ENCODE assay signal across 8 mouse cellular contexts in the genomic region with DNA sequence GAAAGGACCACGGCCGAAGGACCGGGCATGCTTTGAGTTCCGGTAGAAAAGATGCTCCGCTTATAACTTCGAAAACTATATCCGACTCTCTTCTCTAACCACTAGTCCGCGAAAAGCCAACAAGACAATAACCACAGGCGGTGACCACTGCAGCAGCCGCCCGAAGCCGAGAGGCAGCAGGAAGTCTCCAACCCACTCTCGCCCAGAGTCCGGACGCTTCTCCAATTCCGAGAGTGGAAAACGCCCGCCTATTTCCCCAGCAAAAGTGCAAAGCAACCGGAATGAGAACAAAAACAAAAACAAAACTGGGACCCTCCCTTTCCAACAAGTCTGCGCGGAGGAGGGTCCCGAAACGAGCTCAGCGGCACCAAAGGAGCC. TPM values are rescaled to one million over a fixed set of nuclear protein-coding genes. Genes with fewer than 3 reads are reported as not detected.
A peak's percentile ranks its signal among the peaks of the same experiment; 100 is the strongest.
DNase-seq lines count a peak whose midpoint lies in the region; ATAC-seq and TF ChIP-seq lines count a peak whose summit lies in the region.

No protein-coding gene starts in this region.

- H3K27ac ChIP-seq in kidney, postnatal 0 days, result peak overlapping the region; percentile 91
- H3K27ac ChIP-seq in embryonic facial prominence, embryonic 10.5 days (replicated peaks), result peak overlapping the region; percentile 93
- H3K27ac ChIP-seq in intestine, embryonic 15.5 days, result peak overlapping the region; percentile 87
- peak overlapping the region; percentile 97 for H3K27ac ChIP-seq in midbrain, embryonic 15.5 days

- peak; percentile 53 for DNase-seq in kidney, postnatal 0 days (ENCODE audit: low spot score)
- DNase-seq in kidney, adult 9 months, result no peak
- no peak for DNase-seq in embryonic facial prominence, embryonic 10.5 days (ENCODE audit: low spot score)
- DNase-seq in c-Kit-positive CD71-positive TER-119-positive erythroid progenitor cells, embryonic 14.5 days (ENCODE audit: low spot score), result no peak
- DNase-seq in adrenal gland, postnatal 10 days, result no peak
- DNase-seq in kidney, adult 8-10 months, result no peak

- no peaks in the 10 kb centered on the region for H3K27me3 ChIP-seq in kidney, postnatal 0 days (ENCODE audit: insufficient read depth, low read length)
- no peaks in the 10 kb centered on the region for H3K27me3 ChIP-seq in embryonic facial prominence, embryonic 10.5 days (replicated peaks; ENCODE audit: low read depth, poor library complexity, severe bottlenecking)
- H3K27me3 ChIP-seq in intestine, embryonic 15.5 days (replicated peaks), result no peaks in the 10 kb centered on the region
- no peaks in the 10 kb centered on the region for H3K27me3 ChIP-seq in midbrain, embryonic 15.5 days (replicated peaks)

- TF ChIP-seq CTCF in kidney, postnatal 0 days (IDR thresholded peaks at IDR 0.05; ENCODE audit: low read depth), result no peak

- H3K9ac ChIP-seq in kidney, postnatal 0 days (ENCODE audit: low read depth, low read length), result peak overlapping the region; percentile 87
- H3K9ac ChIP-seq in intestine, embryonic 15.5 days, result peak overlapping the region; percentile 88
- H3K9ac ChIP-seq in midbrain, embryonic 15.5 days, result peak overlapping the region; percentile 68

- H3K36me3 ChIP-seq in kidney, postnatal 0 days (ENCODE audit: insufficient read depth, low read length), result no peaks in the 10 kb centered on the region
- peaks cover 8% of the 10 kb centered on the region for H3K36me3 ChIP-seq in embryonic facial prominence, embryonic 10.5 days (replicated peaks)
- peaks cover 3% of the 10 kb centered on the region; the same call in 1 of the 2 replicates for H3K36me3 ChIP-seq in intestine, embryonic 15.5 days
- peaks cover 4% of the 10 kb centered on the region; the same call in 1 of the 2 replicates for H3K36me3 ChIP-seq in midbrain, embryonic 15.5 days (replicated peaks)

- peak overlapping the region; percentile 90 for H3K4me2 ChIP-seq in kidney, postnatal 0 days (ENCODE audit: low read length)
- peak overlapping the region; percentile 84 for H3K4me2 ChIP-seq in intestine, embryonic 15.5 days (replicated peaks)
- peak overlapping the region; percentile 73 for H3K4me2 ChIP-seq in midbrain, embryonic 15.5 days

- H3K4me3 ChIP-seq in kidney, postnatal 0 days (replicated peaks; ENCODE audit: low read depth, low read length), result peak overlapping the region; percentile 99
- H3K4me3 ChIP-seq in embryonic facial prominence, embryonic 10.5 days, result peak overlapping the region; percentile 97
- H3K4me3 ChIP-seq in intestine, embryonic 15.5 days (replicated peaks), result peak overlapping the region; percentile 94
- H3K4me3 ChIP-seq in midbrain, embryonic 15.5 days, result peak overlapping the region; percentile 77

- no peaks in the 10 kb centered on the region; the same call in 1 of the 2 replicates for H3K4me1 ChIP-seq in kidney, postnatal 0 days (replicated peaks; ENCODE audit: insufficient read depth, low read length)
- H3K4me1 ChIP-seq in embryonic facial prominence, embryonic 10.5 days, result peaks cover 15% of the 10 kb centered on the region
- H3K4me1 ChIP-seq in intestine, embryonic 15.5 days (replicated peaks), result peaks cover 11% of the 10 kb centered on the region
- peaks cover 21% of the 10 kb centered on the region for H3K4me1 ChIP-seq in midbrain, embryonic 15.5 days

- WGBS in kidney, postnatal 0 days, result 1% methylated on average over 25 of the region's 25 CpGs
- 1% methylated on average over 25 of the region's 25 CpGs for WGBS in embryonic facial prominence, embryonic 10.5 days
- WGBS in intestine, embryonic 15.5 days, result under 1% methylated on average over 25 of the region's 25 CpGs
- WGBS in midbrain, embryonic 15.5 days, result under 1% methylated on average over 25 of the region's 25 CpGs

- ATAC-seq in kidney, postnatal 0 days (replicated peaks; ENCODE audit: low FRiP score, low read depth), result no peak
- peak; percentile 17; the same call in 1 of the 2 replicates for ATAC-seq in intestine, embryonic 15.5 days
- no peak for ATAC-seq in midbrain, embryonic 15.5 days (replicated peaks)

- H3K9me3 ChIP-seq in kidney, postnatal 0 days (replicated peaks; ENCODE audit: low read length), result no peaks in the 10 kb centered on the region
- H3K9me3 ChIP-seq in embryonic facial prominence, embryonic 10.5 days, result no peaks in the 10 kb centered on the region
- H3K9me3 ChIP-seq in intestine, embryonic 15.5 days, result no peaks in the 10 kb centered on the region
- H3K9me3 ChIP-seq in midbrain, embryonic 15.5 days, result no peaks in the 10 kb centered on the region

RNA-seq across cellular contexts. Expression of a gene that starts 0.5 kb away (rescaled TPM):
- 11.2 and 13.1 TPM in 2 replicates for polyA plus RNA-seq in kidney, postnatal 0 days (2015; fragmentation: Nextera tagmentation; extraction: Ambion mirVana)
- polyA plus RNA-seq in embryonic facial prominence, embryonic 10.5 days (2016; fragmentation: Nextera tagmentation; extraction: Ambion mirVana), result 21.3 TPM in 2 replicates
- 13.9 TPM in 2 replicates for polyA plus RNA-seq in intestine, embryonic 15.5 days (2015; fragmentation: Nextera tagmentation; extraction: Ambion mirVana)
- polyA plus RNA-seq in midbrain, embryonic 15.5 days (2015; fragmentation: Nextera tagmentation; extraction: Ambion mirVana), result 17.9 and 19.8 TPM in 2 replicates
- 10 to 100 TPM; 15.0 to 15.1 TPM for total RNA-seq in adrenal gland, postnatal 10 days (2021)
